Mouse (Mus musculus) neural tube, embryonic 14.5 days (tissue): ENCODE data around the gene Fer. TPM values are rescaled to one million over a fixed set of nuclear protein-coding genes. Genes with fewer than 3 reads are reported as not detected.

Experiments used
- ATAC-seq: fragments of 200-750 bp; cut with Nextera tagmentation; 2 replicates; pipeline ENCODE4 v1.8.0; 2017; ENCODE audit warnings: low read depth, mild to moderate bottlenecking, moderate TSS enrichment, moderate library complexity
- H3K27ac ChIP-seq: fragments of 300-500 bp; sonication (generic); 2 replicates; pipeline ENCODE4 v1.5.1; 2014; ENCODE audit warnings: low read depth, mild to moderate bottlenecking, control low read depth, low read length, moderate library complexity, mixed read lengths
- H3K27me3 ChIP-seq: fragments of 300-500 bp; sonication (generic); 2 replicates; pipeline ENCODE4 v1.6.1; 2014; ENCODE audit warnings: low read length; ENCODE audit not compliant: control insufficient read depth, insufficient read depth
- H3K36me3 ChIP-seq: fragments of 300-500 bp; sonication (generic); 2 replicates; pipeline ENCODE4 v1.6.1; 2014; ENCODE audit warnings: low read length, mixed read lengths; ENCODE audit not compliant: control insufficient read depth, insufficient read depth
- H3K4me1 ChIP-seq: fragments of 300-500 bp; sonication (generic); 2 replicates; pipeline ENCODE4 v1.6.1; 2014; ENCODE audit warnings: low read length; ENCODE audit not compliant: control insufficient read depth, insufficient read depth
- H3K4me2 ChIP-seq: fragments of 300-500 bp; sonication (generic); 2 replicates; pipeline ENCODE4 v1.6.1; 2014; ENCODE audit warnings: mild to moderate bottlenecking, low read depth, low read length, control low read depth
- H3K4me3 ChIP-seq: fragments of 300-500 bp; sonication (generic); 2 replicates; pipeline ENCODE4 v1.5.1; 2014; ENCODE audit warnings: low read depth, low read length, control low read depth, mixed read lengths
- H3K9ac ChIP-seq: fragments of 300-500 bp; sonication (generic); replicated peaks from 2 replicates; pipeline ENCODE4 v1.6.1; 2014; ENCODE audit warnings: low read depth, mild to moderate bottlenecking, control low read depth, low read length, mixed read lengths
- H3K9me3 ChIP-seq: fragments of 300-500 bp; sonication (generic); 2 replicates; pipeline ENCODE4 v1.6.1; 2016; ENCODE audit warnings: low read length; ENCODE audit not compliant: control insufficient read depth
- WGBS: fragments of 180-500 bp; shearing (Covaris S2); extraction: QIAGEN DNeasy Blood & Tissue Kit; methylation state at CpG from one replicate; pipeline ENCODE4 v1.1.7; 2014; 5-methylcytosine and 5-hydroxymethylcytosine counted together
- polyA plus RNA-seq: library from polyadenylated mRNA; unstranded; fragments of >200 nt; fragmentation: Nextera tagmentation; extraction: Ambion mirVana; gene quantifications from 2 replicates; pipeline ENCODE4 v1.2.1, GENCODE M21; 2014

Gene Fer
- polyA plus RNA-seq, 1 experiment from 2014 or later = 41.1 TPM

GRCm38 (mm10) chr17:63937886-63938285 is 75.0 kb downstream of the Fer start:
- WGBS = 63% methylated on average over 18 of the region's 18 CpGs
- Histone ChIP-seq H3K4me1 (no peaks in the 10 kb centered on the region), H3K4me3 (no peak overlapping the region), H3K9me3 (no peaks in the 10 kb centered on the region), H3K36me3 (no peaks in the 10 kb centered on the region), H3K27me3 (no peaks in the 10 kb centered on the region), H3K4me2 (no peak overlapping the region), H3K27ac (no peak overlapping the region), H3K9ac (no peak overlapping the region)
- ATAC-seq = no peak; the same call in 1 of the 2 replicates

- whole genome bisulfite sequencing = 97% methylated on average over 2 of the region's 2 CpGs
- H3K9ac ChIP-seq = no peak overlapping the region
- H3K9me3 ChIP-seq = no peaks in the 10 kb centered on the region
- no peak overlapping the region for H3K4me3 ChIP-seq
- H3K4me1 ChIP-seq = no peaks in the 10 kb centered on the region
- no peak overlapping the region for H3K4me2 ChIP-seq
- no peak for ATAC-seq
- no peak overlapping the region for H3K27ac ChIP-seq
- H3K27me3 ChIP-seq = no peaks in the 10 kb centered on the region
- H3K36me3 ChIP-seq = no peaks in the 10 kb centered on the region
Measured at GRCm38 (mm10) chr17:63946772-63947171, 83.9 kb downstream of the Fer start.

GRCm38 (mm10) chr17:63948811-63949210 is 85.9 kb downstream of the Fer start:
- H3K27ac ChIP-seq = no peak overlapping the region
- H3K4me3 ChIP-seq = no peak overlapping the region
- no peaks in the 10 kb centered on the region for H3K36me3 ChIP-seq
- ATAC-seq = no peak
- H3K27me3 ChIP-seq = no peaks in the 10 kb centered on the region
- no peaks in the 10 kb centered on the region for H3K9me3 ChIP-seq
- H3K4me1 ChIP-seq = no peaks in the 10 kb centered on the region
- H3K9ac ChIP-seq = no peak overlapping the region
- H3K4me2 ChIP-seq = no peak overlapping the region
- 88% methylated on average over 4 of the region's 4 CpGs for WGBS

GRCm38 (mm10) chr17:63951436-63951835 is 88.6 kb downstream of the Fer start:
- no peak overlapping the region for H3K4me2 ChIP-seq
- H3K9ac ChIP-seq = no peak overlapping the region
- WGBS = 87% methylated on average over 2 of the region's 2 CpGs
- no peak overlapping the region for H3K27ac ChIP-seq
- no peak overlapping the region for H3K4me3 ChIP-seq
- H3K27me3 ChIP-seq = no peaks in the 10 kb centered on the region
- no peak for ATAC-seq
- no peaks in the 10 kb centered on the region for H3K36me3 ChIP-seq
- H3K9me3 ChIP-seq = no peaks in the 10 kb centered on the region
- H3K4me1 ChIP-seq = no peaks in the 10 kb centered on the region

GRCm38 (mm10) chr17:63967091-63967490 is 104.2 kb downstream of the Fer start:
- Histone ChIP-seq H3K9ac (no peak overlapping the region), H3K4me3 (no peak overlapping the region), H3K36me3 (no peaks in the 10 kb centered on the region), H3K4me1 (no peaks in the 10 kb centered on the region), H3K4me2 (no peak overlapping the region), H3K9me3 (no peaks in the 10 kb centered on the region), H3K27ac (no peak overlapping the region), H3K27me3 (no peaks in the 10 kb centered on the region)
- 90% methylated on average over 3 of the region's 3 CpGs for WGBS
- no peak for ATAC-seq

- H3K4me3 ChIP-seq = no peak overlapping the region
- H3K27me3 ChIP-seq = no peaks in the 10 kb centered on the region
- H3K27ac ChIP-seq = no peak overlapping the region
- no peak for ATAC-seq
- no peak overlapping the region for H3K9ac ChIP-seq
- H3K4me2 ChIP-seq = no peak overlapping the region
- no peaks in the 10 kb centered on the region for H3K4me1 ChIP-seq
- no peaks in the 10 kb centered on the region for H3K36me3 ChIP-seq
- WGBS = 78% methylated on average over 10 of the region's 10 CpGs
- no peaks in the 10 kb centered on the region for H3K9me3 ChIP-seq
Measured at GRCm38 (mm10) chr17:63969448-63969847, 106.6 kb downstream of the Fer start.

GRCm38 (mm10) chr17:63970239-63970638 is 107.4 kb downstream of the Fer start:
- Histone ChIP-seq H3K9me3 (no peaks in the 10 kb centered on the region), H3K9ac (no peak overlapping the region), H3K27ac (0 out of 2 replicates have a peak overlapping the region, but pooled peaks have one; percentile 28), H3K4me1 (no peaks in the 10 kb centered on the region), H3K4me3 (no peak overlapping the region), H3K4me2 (no peak overlapping the region), H3K27me3 (no peaks in the 10 kb centered on the region), H3K36me3 (no peaks in the 10 kb centered on the region)
- ATAC-seq = no peak
- 29% methylated on average over 5 of the region's 5 CpGs for WGBS

GRCm38 (mm10) chr17:63970939-63971338 is 108.1 kb downstream of the Fer start:
- no peaks in the 10 kb centered on the region for H3K9me3 ChIP-seq
- no peaks in the 10 kb centered on the region for H3K27me3 ChIP-seq
- no peak overlapping the region for H3K27ac ChIP-seq
- no peak overlapping the region for H3K4me2 ChIP-seq
- ATAC-seq = no peak
- H3K4me1 ChIP-seq = no peaks in the 10 kb centered on the region
- H3K4me3 ChIP-seq = no peak overlapping the region
- 94% methylated on average over 1 of the region's 1 CpGs for WGBS
- no peak overlapping the region for H3K9ac ChIP-seq
- H3K36me3 ChIP-seq = no peaks in the 10 kb centered on the region

- H3K36me3 ChIP-seq = no peaks in the 10 kb centered on the region
- WGBS = 80% methylated on average over 4 of the region's 4 CpGs
- no peaks in the 10 kb centered on the region for H3K27me3 ChIP-seq
- no peak overlapping the region for H3K9ac ChIP-seq
- no peak for ATAC-seq
- no peaks in the 10 kb centered on the region for H3K9me3 ChIP-seq
- no peak overlapping the region for H3K4me2 ChIP-seq
- no peaks in the 10 kb centered on the region for H3K4me1 ChIP-seq
- H3K4me3 ChIP-seq = no peak overlapping the region
- H3K27ac ChIP-seq = no peak overlapping the region
Measured at GRCm38 (mm10) chr17:63972181-63972580, 109.3 kb downstream of the Fer start.

- Histone ChIP-seq H3K9me3 (no peaks in the 10 kb centered on the region), H3K9ac (no peak overlapping the region), H3K4me1 (no peaks in the 10 kb centered on the region), H3K4me2 (no peak overlapping the region), H3K27ac (no peak overlapping the region), H3K36me3 (no peaks in the 10 kb centered on the region), H3K4me3 (no peak overlapping the region), H3K27me3 (no peaks in the 10 kb centered on the region)
- WGBS = 71% methylated on average over 5 of the region's 5 CpGs
- ATAC-seq = no peak
Measured at GRCm38 (mm10) chr17:63973806-63974205, 110.9 kb downstream of the Fer start.
